Mouse (Mus musculus) erythroblast, adult 5-6 weeks (primary cell): ENCODE data around the gene Bbip1. TPM values are rescaled to one million over a fixed set of nuclear protein-coding genes. Genes with fewer than 3 reads are reported as not detected.
"Not testable (repeated sequence)": the region's sequence is repeated elsewhere in the genome, so short reads cannot be mapped to it uniquely, and the experiment has no call there.

ENCODE experiments used
- ATAC-seq: replicated peaks from 2 replicates; pipeline ENCODE4 v1.8.0; 2016; ENCODE audit warnings: moderate number of reproducible peaks, mild to moderate bottlenecking, moderate TSS enrichment, inconsistent platforms; ENCODE audit not compliant: poor library complexity, low FRiP score, severe bottlenecking
- total RNA-seq, 2 experiments: library from RNA; stranded (forward) in 1 of 2; stranded (reverse) in 1 of 2; fragments of 150-400 nt in 1 of 2; fragments of 200-764, 138-1000 nt in 1 of 2; gene quantifications; 2 replicates each; pipeline versions ENCODE4 v1.2.3 to v1.2.4; 2015 to 2017; ENCODE audit warnings: low replicate concordance in 2 of 2

The Bbip1 gene
- total RNA-seq (2015; ENCODE audit: low replicate concordance) (31.3 and 40.5 TPM in 2 replicates), total RNA-seq (2017; ENCODE audit: low replicate concordance) (18.9 and 28.3 TPM in 2 replicates)

GRCm38 (mm10) chr19:53943802-53944785, at the start of gene Bbip1, which contains the start of gene Shoc2:
Gene Bbip1 (minus strand): TSS chr19:53944627.
Gene Shoc2 (plus strand): TSS chr19:53944306.
- peak; percentile 91 for ATAC-seq

- ATAC-seq: no peak
Measured at GRCm38 (mm10) chr19:53993860-53994259, 49.4 kb upstream of the Bbip1 start.

- ATAC-seq: no peak
Measured at GRCm38 (mm10) chr19:53990538-53990937, 46.1 kb upstream of the Bbip1 start.

GRCm38 (mm10) chr19:53984628-53985027, 40.2 kb upstream of the Bbip1 start:
- no peak for ATAC-seq

- 0 out of 2 replicates have a peak, but pooled peaks have one; percentile 75 for ATAC-seq
Measured at GRCm38 (mm10) chr19:53983336-53983735, 38.9 kb upstream of the Bbip1 start.

GRCm38 (mm10) chr19:53982041-53982440, 37.6 kb upstream of the Bbip1 start:
- ATAC-seq: peak; percentile 49; the same call in 1 of the 2 replicates

- no peak for ATAC-seq
Measured at GRCm38 (mm10) chr19:53973656-53974055, 29.2 kb upstream of the Bbip1 start.

GRCm38 (mm10) chr19:53971938-53972337, 27.5 kb upstream of the Bbip1 start:
- no peak for ATAC-seq

GRCm38 (mm10) chr19:53969226-53969625, 24.8 kb upstream of the Bbip1 start:
- no peak for ATAC-seq

GRCm38 (mm10) chr19:53964910-53965633, 20.6 kb upstream of the Bbip1 start:
- peak; percentile 70 for ATAC-seq

- not testable (repeated sequence) for ATAC-seq
Measured at GRCm38 (mm10) chr19:53964347-53964746, 19.9 kb upstream of the Bbip1 start.

GRCm38 (mm10) chr19:53962511-53962910, 18.1 kb upstream of the Bbip1 start:
- no peak for ATAC-seq

- ATAC-seq: no peak
Measured at GRCm38 (mm10) chr19:53957513-53957912, 13.1 kb upstream of the Bbip1 start.

GRCm38 (mm10) chr19:53945171-53946042, 980 bp upstream of the Bbip1 start:
- ATAC-seq: peak; percentile 28; the same call in 1 of the 2 replicates

GRCm38 (mm10) chr19:53944786-53945169, 351 bp upstream of the Bbip1 start:
- no peak for ATAC-seq

- ATAC-seq: no peak
Measured at GRCm38 (mm10) chr19:53942342-53942741, 2.1 kb downstream of the Bbip1 start.

GRCm38 (mm10) chr19:53941139-53941538, 3.3 kb downstream of the Bbip1 start:
- ATAC-seq: no peak

- ATAC-seq: no peak
Measured at GRCm38 (mm10) chr19:53939467-53939866, 5.0 kb downstream of the Bbip1 start.

GRCm38 (mm10) chr19:53934046-53934445, 10.4 kb downstream of the Bbip1 start:
- ATAC-seq: no peak
